Mouse (Mus musculus): ENCODE measurements around the gene Ndnf. TPM values are rescaled to one million over a fixed set of nuclear protein-coding genes. Genes with fewer than 3 reads are reported as not detected.

Ndnf gene
- polyA plus RNA-seq, 1 experiment from 2014 or later: 1.6 TPM

GRCm38 (mm10) chr6:65666295-65666694 is 5.1 kb upstream of the Ndnf start:
- 83% methylated on average over 3 of the region's 3 CpGs for WGBS
- H3K4me1 ChIP-seq (replicated peaks): peaks cover 15% of the 10 kb centered on the region
- 0 out of 2 replicates have a peak, but pooled peaks cover 3% of the 10 kb centered on the region for H3K27me3 ChIP-seq (replicated peaks)
- ATAC-seq (ENCODE audit: insufficient number of reproducible peaks, low FRiP score): no peak
- H3K9me3 ChIP-seq (replicated peaks): no peaks in the 10 kb centered on the region
- no peaks in the 10 kb centered on the region for H3K36me3 ChIP-seq
- H3K4me2 ChIP-seq: no peak overlapping the region
- no peak overlapping the region for H3K4me3 ChIP-seq
- H3K27ac ChIP-seq (ENCODE audit: poor library complexity, severe bottlenecking): no peak overlapping the region
- H3K9ac ChIP-seq: no peak overlapping the region

- no peaks in the 10 kb centered on the region for H3K36me3 ChIP-seq
- WGBS: 46% methylated on average over 2 of the region's 2 CpGs
Observed at GRCm38 (mm10) chr6:65669971-65670370, 1.4 kb upstream of the Ndnf start.

GRCm38 (mm10) chr6:65670981-65671411 is 394 bp upstream of the Ndnf start:
- peaks cover 11% of the 10 kb centered on the region for H3K27me3 ChIP-seq (replicated peaks)
- H3K4me3 ChIP-seq: peak overlapping the region; percentile 75
- H3K27ac ChIP-seq (ENCODE audit: poor library complexity, severe bottlenecking): no peak overlapping the region
- H3K4me1 ChIP-seq (replicated peaks): 0 out of 2 replicates have a peak, but pooled peaks cover 3% of the 10 kb centered on the region
- H3K9me3 ChIP-seq (replicated peaks): no peaks in the 10 kb centered on the region
- peak overlapping the region; percentile 86 for H3K4me2 ChIP-seq
- H3K36me3 ChIP-seq: no peaks in the 10 kb centered on the region
- H3K9ac ChIP-seq: peak overlapping the region; percentile 77
- ATAC-seq (ENCODE audit: insufficient number of reproducible peaks, low FRiP score): 0 out of 2 replicates have a peak, but pooled peaks have one; percentile 16
- 5% methylated on average over 18 of the region's 21 CpGs for WGBS

More at GRCm38 (mm10) chr6:65669971-65670370, 1.4 kb upstream of the Ndnf start:
- Histone ChIP-seq H3K9me3 (replicated peaks) (no peaks in the 10 kb centered on the region), H3K27me3 (replicated peaks) (peaks cover 11% of the 10 kb centered on the region), H3K4me1 (replicated peaks) (0 out of 2 replicates have a peak, but pooled peaks cover 3% of the 10 kb centered on the region), H3K4me2 (no peak overlapping the region), H3K9ac (no peak overlapping the region), H3K27ac (ENCODE audit: poor library complexity, severe bottlenecking) (no peak overlapping the region), H3K4me3 (no peak overlapping the region)
- no peak for ATAC-seq (ENCODE audit: insufficient number of reproducible peaks, low FRiP score)

- Histone ChIP-seq H3K4me3 (peak overlapping the region; percentile 75), H3K4me1 (replicated peaks) (0 out of 2 replicates have a peak, but pooled peaks cover 3% of the 10 kb centered on the region), H3K4me2 (peak overlapping the region; percentile 86), H3K27me3 (replicated peaks) (peaks cover 11% of the 10 kb centered on the region), H3K9me3 (replicated peaks) (no peaks in the 10 kb centered on the region), H3K27ac (ENCODE audit: poor library complexity, severe bottlenecking) (no peak overlapping the region), H3K36me3 (no peaks in the 10 kb centered on the region), H3K9ac (peak overlapping the region; percentile 77)
- peak; percentile 58 for ATAC-seq (ENCODE audit: insufficient number of reproducible peaks, low FRiP score)
- under 1% methylated on average over 57 of the region's 57 CpGs for WGBS
Observed at GRCm38 (mm10) chr6:65672131-65673031, 991 bp downstream of the Ndnf start.

GRCm38 (mm10) chr6:65693938-65694337 is 22.5 kb downstream of the Ndnf start:
- Histone ChIP-seq H3K27me3 (replicated peaks) (no peaks in the 10 kb centered on the region), H3K27ac (ENCODE audit: poor library complexity, severe bottlenecking) (no peak overlapping the region), H3K4me3 (no peak overlapping the region), H3K9ac (no peak overlapping the region), H3K9me3 (replicated peaks) (no peaks in the 10 kb centered on the region), H3K4me2 (no peak overlapping the region), H3K36me3 (no peaks in the 10 kb centered on the region), H3K4me1 (replicated peaks) (no peaks in the 10 kb centered on the region)
- ATAC-seq (ENCODE audit: insufficient number of reproducible peaks, low FRiP score): no peak

- no peak overlapping the region for H3K4me3 ChIP-seq
- H3K27me3 ChIP-seq (replicated peaks): no peaks in the 10 kb centered on the region
- H3K4me2 ChIP-seq: no peak overlapping the region
- no peak overlapping the region for H3K9ac ChIP-seq
- no peaks in the 10 kb centered on the region for H3K36me3 ChIP-seq
- ATAC-seq (ENCODE audit: insufficient number of reproducible peaks, low FRiP score): no peak
- H3K4me1 ChIP-seq (replicated peaks): no peaks in the 10 kb centered on the region
- H3K27ac ChIP-seq (ENCODE audit: poor library complexity, severe bottlenecking): no peak overlapping the region
- H3K9me3 ChIP-seq (replicated peaks): no peaks in the 10 kb centered on the region
- WGBS: 71% methylated on average over 1 of the region's 1 CpGs
Observed at GRCm38 (mm10) chr6:65720676-65721075, 49.3 kb downstream of the Ndnf start.

- WGBS: 70% methylated on average over 2 of the region's 2 CpGs
- no peaks in the 10 kb centered on the region for H3K36me3 ChIP-seq
- no peak for ATAC-seq (ENCODE audit: insufficient number of reproducible peaks, low FRiP score)
- no peak overlapping the region for H3K4me2 ChIP-seq
- H3K27me3 ChIP-seq (replicated peaks): no peaks in the 10 kb centered on the region
- H3K4me1 ChIP-seq (replicated peaks): no peaks in the 10 kb centered on the region
- H3K27ac ChIP-seq (ENCODE audit: poor library complexity, severe bottlenecking): no peak overlapping the region
- no peaks in the 10 kb centered on the region for H3K9me3 ChIP-seq (replicated peaks)
- H3K9ac ChIP-seq: no peak overlapping the region
- no peak overlapping the region for H3K4me3 ChIP-seq
Observed at GRCm38 (mm10) chr6:65725677-65726076, 54.3 kb downstream of the Ndnf start.

- WGBS: 71% methylated on average over 3 of the region's 3 CpGs
- H3K27me3 ChIP-seq (replicated peaks): no peaks in the 10 kb centered on the region
- no peak overlapping the region for H3K27ac ChIP-seq (ENCODE audit: poor library complexity, severe bottlenecking)
- H3K4me3 ChIP-seq: no peak overlapping the region
- ATAC-seq (ENCODE audit: insufficient number of reproducible peaks, low FRiP score): no peak
- H3K36me3 ChIP-seq: no peaks in the 10 kb centered on the region
- no peak overlapping the region for H3K4me2 ChIP-seq
- H3K9me3 ChIP-seq (replicated peaks): no peaks in the 10 kb centered on the region
- H3K9ac ChIP-seq: no peak overlapping the region
- no peaks in the 10 kb centered on the region for H3K4me1 ChIP-seq (replicated peaks)
Observed at GRCm38 (mm10) chr6:65728261-65728660, 56.9 kb downstream of the Ndnf start.

GRCm38 (mm10) chr6:65739442-65739841 is 68.1 kb downstream of the Ndnf start:
- H3K4me2 ChIP-seq: no peak overlapping the region
- no peak overlapping the region for H3K4me3 ChIP-seq
- no peaks in the 10 kb centered on the region for H3K9me3 ChIP-seq (replicated peaks)
- H3K9ac ChIP-seq: no peak overlapping the region
- no peaks in the 10 kb centered on the region for H3K36me3 ChIP-seq
- no peak overlapping the region for H3K27ac ChIP-seq (ENCODE audit: poor library complexity, severe bottlenecking)
- no peaks in the 10 kb centered on the region for H3K27me3 ChIP-seq (replicated peaks)
- ATAC-seq (ENCODE audit: insufficient number of reproducible peaks, low FRiP score): no peak
- H3K4me1 ChIP-seq (replicated peaks): peaks cover 9% of the 10 kb centered on the region
- 34% methylated on average over 7 of the region's 8 CpGs for WGBS

- Histone ChIP-seq H3K4me3 (no peak overlapping the region), H3K36me3 (no peaks in the 10 kb centered on the region), H3K9ac (no peak overlapping the region), H3K27ac (ENCODE audit: poor library complexity, severe bottlenecking) (no peak overlapping the region), H3K9me3 (replicated peaks) (no peaks in the 10 kb centered on the region), H3K27me3 (replicated peaks) (no peaks in the 10 kb centered on the region), H3K4me1 (replicated peaks) (peaks cover 9% of the 10 kb centered on the region), H3K4me2 (no peak overlapping the region)
- no peak for ATAC-seq (ENCODE audit: insufficient number of reproducible peaks, low FRiP score)
- 78% methylated on average over 1 of the region's 1 CpGs for WGBS
Observed at GRCm38 (mm10) chr6:65743144-65743870, 71.9 kb downstream of the Ndnf start.

GRCm38 (mm10) chr6:65743871-65744202 is 72.4 kb downstream of the Ndnf start:
- Histone ChIP-seq H3K27me3 (replicated peaks) (no peaks in the 10 kb centered on the region), H3K9ac (no peak overlapping the region), H3K4me2 (no peak overlapping the region), H3K4me3 (no peak overlapping the region), H3K27ac (ENCODE audit: poor library complexity, severe bottlenecking) (no peak overlapping the region), H3K9me3 (replicated peaks) (no peaks in the 10 kb centered on the region), H3K4me1 (replicated peaks) (peaks cover 6% of the 10 kb centered on the region), H3K36me3 (no peaks in the 10 kb centered on the region)
- ATAC-seq (ENCODE audit: insufficient number of reproducible peaks, low FRiP score): no peak
